Mouse (Mus musculus) embryonic fibroblast, embryonic 13.5 days (primary cell): ENCODE measurements around the gene Lypla2.

Source experiments
- CTCF ChIP-seq: IDR thresholded peaks from 2 replicates; pipeline ENCODE4 v1.5.1; 2011; ENCODE audit warnings: mild to moderate bottlenecking, control low read depth, low read length, moderate library complexity, borderline replicate concordance; ENCODE audit not compliant: insufficient read depth
- POLR2A ChIP-seq: IDR thresholded peaks from 2 replicates; pipeline ENCODE4 v1.6.1; 2011; ENCODE audit warnings: low read depth, mild to moderate bottlenecking, control low read depth, low read length, moderate library complexity

DNA sequence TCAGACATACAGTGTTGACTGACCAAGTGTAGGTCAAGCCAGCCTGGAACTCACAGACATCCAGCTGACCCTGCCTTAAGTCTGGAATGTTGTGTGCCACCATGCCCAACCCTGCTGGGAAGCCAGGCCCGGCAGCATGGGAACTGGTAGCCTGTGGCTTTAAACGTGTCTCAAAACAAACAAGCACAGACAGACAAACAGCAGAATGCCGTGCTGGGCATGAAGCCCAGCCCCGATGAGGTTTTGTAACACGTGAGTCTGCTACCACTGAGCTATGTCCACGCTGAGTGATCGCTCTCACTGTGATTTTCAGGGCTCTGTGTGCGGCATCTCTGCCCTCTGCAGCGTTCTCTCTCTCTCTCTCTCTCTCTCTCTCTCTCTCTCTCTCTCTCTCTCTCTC lies 16.5 kb downstream of the Lypla2 start:
- TF ChIP-seq CTCF (no peak), POLR2A (no peak)
